Mouse (Mus musculus) lung, postnatal 0 days (tissue): ENCODE results near the gene Esyt1.

Experiments
- CTCF ChIP-seq: IDR thresholded peaks from 2 replicates; pipeline ENCODE4 v1.5.1; 2016; ENCODE audit warnings: antibody characterized with exemption, mild to moderate bottlenecking
- EP300 ChIP-seq: IDR thresholded peaks from 2 replicates; pipeline ENCODE4 v1.6.1; 2016; ENCODE audit warnings: antibody characterized with exemption, mild to moderate bottlenecking, control low read depth

GRCm38 (mm10) chr10:128502341-128502740 is 23.3 kb downstream of the Esyt1 start:
- TF ChIP-seq CTCF (no peak), EP300 (no peak)
